Mouse (Mus musculus): ENCODE results near the gene Frem1. TPM values are rescaled to one million over a fixed set of nuclear protein-coding genes. Genes with fewer than 3 reads are reported as not detected.

The Frem1 gene
- polyA plus RNA-seq, 1 experiment from 2014 or later, result 4.1 TPM

- Histone ChIP-seq H3K27me3 (replicated peaks; ENCODE audit: control insufficient read depth, insufficient read depth, low read length) (no peaks in the 10 kb centered on the region), H3K4me1 (ENCODE audit: control insufficient read depth, insufficient read depth, low read length) (no peaks in the 10 kb centered on the region), H3K36me3 (ENCODE audit: control insufficient read depth, insufficient read depth, low read length) (no peaks in the 10 kb centered on the region), H3K4me3 (ENCODE audit: low read length) (no peak overlapping the region), H3K9ac (ENCODE audit: low read depth, low read length) (no peak overlapping the region), H3K4me2 (ENCODE audit: low read depth, low read length) (no peak overlapping the region), H3K27ac (ENCODE audit: low read length) (no peak overlapping the region), H3K9me3 (ENCODE audit: control insufficient read depth, low read length) (no peaks in the 10 kb centered on the region)
- ATAC-seq, result no peak
- WGBS, result 72% methylated on average over 7 of the region's 7 CpGs
Observed at GRCm38 (mm10) chr4:82990973-82991695, 61.0 kb downstream of the Frem1 start.

GRCm38 (mm10) chr4:82972381-82972780, 79.8 kb downstream of the Frem1 start:
- Histone ChIP-seq H3K36me3 (ENCODE audit: control insufficient read depth, insufficient read depth, low read length) (no peaks in the 10 kb centered on the region), H3K27ac (ENCODE audit: low read length) (no peak overlapping the region), H3K4me3 (ENCODE audit: low read length) (no peak overlapping the region), H3K4me2 (ENCODE audit: low read depth, low read length) (no peak overlapping the region), H3K27me3 (replicated peaks; ENCODE audit: control insufficient read depth, insufficient read depth, low read length) (no peaks in the 10 kb centered on the region), H3K9ac (ENCODE audit: low read depth, low read length) (no peak overlapping the region), H3K4me1 (ENCODE audit: control insufficient read depth, insufficient read depth, low read length) (no peaks in the 10 kb centered on the region), H3K9me3 (ENCODE audit: control insufficient read depth, low read length) (no peaks in the 10 kb centered on the region)
- WGBS, result 79% methylated on average over 4 of the region's 4 CpGs
- ATAC-seq, result no peak

- no peaks in the 10 kb centered on the region for H3K36me3 ChIP-seq (ENCODE audit: control insufficient read depth, insufficient read depth, low read length)
- H3K4me3 ChIP-seq (ENCODE audit: low read length), result no peak overlapping the region
- H3K4me1 ChIP-seq (ENCODE audit: control insufficient read depth, insufficient read depth, low read length), result no peaks in the 10 kb centered on the region
- no peak overlapping the region for H3K4me2 ChIP-seq (ENCODE audit: low read depth, low read length)
- H3K27ac ChIP-seq (ENCODE audit: low read length), result no peak overlapping the region
- H3K27me3 ChIP-seq (replicated peaks; ENCODE audit: control insufficient read depth, insufficient read depth, low read length), result no peaks in the 10 kb centered on the region
- H3K9ac ChIP-seq (ENCODE audit: low read depth, low read length), result no peak overlapping the region
- H3K9me3 ChIP-seq (ENCODE audit: control insufficient read depth, low read length), result no peaks in the 10 kb centered on the region
- ATAC-seq, result no peak
- 86% methylated on average over 12 of the region's 12 CpGs for WGBS
Observed at GRCm38 (mm10) chr4:82970901-82971648, 81.1 kb downstream of the Frem1 start.

- no peak overlapping the region for H3K4me3 ChIP-seq (ENCODE audit: low read length)
- H3K27ac ChIP-seq (ENCODE audit: low read length), result no peak overlapping the region
- 98% methylated on average over 1 of the region's 1 CpGs for WGBS
- H3K9ac ChIP-seq (ENCODE audit: low read depth, low read length), result no peak overlapping the region
- no peak for ATAC-seq
- H3K4me2 ChIP-seq (ENCODE audit: low read depth, low read length), result no peak overlapping the region
- H3K27me3 ChIP-seq (replicated peaks; ENCODE audit: control insufficient read depth, insufficient read depth, low read length), result no peaks in the 10 kb centered on the region
- no peaks in the 10 kb centered on the region for H3K9me3 ChIP-seq (ENCODE audit: control insufficient read depth, low read length)
- H3K4me1 ChIP-seq (ENCODE audit: control insufficient read depth, insufficient read depth, low read length), result no peaks in the 10 kb centered on the region
- no peaks in the 10 kb centered on the region for H3K36me3 ChIP-seq (ENCODE audit: control insufficient read depth, insufficient read depth, low read length)
Observed at GRCm38 (mm10) chr4:82961024-82961423, 91.1 kb downstream of the Frem1 start.

- no peak for ATAC-seq
Observed at GRCm38 (mm10) chr4:82957827-82958538, 94.2 kb downstream of the Frem1 start.

GRCm38 (mm10) chr4:82953992-82954391, 98.1 kb downstream of the Frem1 start:
- Histone ChIP-seq H3K27me3 (replicated peaks; ENCODE audit: control insufficient read depth, insufficient read depth, low read length) (no peaks in the 10 kb centered on the region), H3K9me3 (ENCODE audit: control insufficient read depth, low read length) (no peaks in the 10 kb centered on the region), H3K4me1 (ENCODE audit: control insufficient read depth, insufficient read depth, low read length) (no peaks in the 10 kb centered on the region), H3K4me3 (ENCODE audit: low read length) (no peak overlapping the region), H3K27ac (ENCODE audit: low read length) (no peak overlapping the region), H3K9ac (ENCODE audit: low read depth, low read length) (no peak overlapping the region), H3K36me3 (ENCODE audit: control insufficient read depth, insufficient read depth, low read length) (no peaks in the 10 kb centered on the region), H3K4me2 (ENCODE audit: low read depth, low read length) (no peak overlapping the region)
- ATAC-seq, result no peak
- WGBS, result 64% methylated on average over 4 of the region's 4 CpGs

More at GRCm38 (mm10) chr4:82957827-82958538, 94.2 kb downstream of the Frem1 start:
- H3K4me1 ChIP-seq (ENCODE audit: control insufficient read depth, insufficient read depth, low read length), result no peaks in the 10 kb centered on the region
- WGBS, result 79% methylated on average over 14 of the region's 14 CpGs
- no peak overlapping the region for H3K9ac ChIP-seq (ENCODE audit: low read depth, low read length)
- H3K27me3 ChIP-seq (replicated peaks; ENCODE audit: control insufficient read depth, insufficient read depth, low read length), result no peaks in the 10 kb centered on the region
- H3K9me3 ChIP-seq (ENCODE audit: control insufficient read depth, low read length), result no peaks in the 10 kb centered on the region
- no peaks in the 10 kb centered on the region for H3K36me3 ChIP-seq (ENCODE audit: control insufficient read depth, insufficient read depth, low read length)
- H3K4me2 ChIP-seq (ENCODE audit: low read depth, low read length), result no peak overlapping the region
- no peak overlapping the region for H3K27ac ChIP-seq (ENCODE audit: low read length)
- H3K4me3 ChIP-seq (ENCODE audit: low read length), result no peak overlapping the region

- H3K4me2 ChIP-seq (ENCODE audit: low read depth, low read length), result no peak overlapping the region
- WGBS, result 78% methylated on average over 8 of the region's 8 CpGs
- no peak overlapping the region for H3K27ac ChIP-seq (ENCODE audit: low read length)
- H3K4me3 ChIP-seq (ENCODE audit: low read length), result no peak overlapping the region
- H3K9me3 ChIP-seq (ENCODE audit: control insufficient read depth, low read length), result no peaks in the 10 kb centered on the region
- no peaks in the 10 kb centered on the region for H3K27me3 ChIP-seq (replicated peaks; ENCODE audit: control insufficient read depth, insufficient read depth, low read length)
- H3K9ac ChIP-seq (ENCODE audit: low read depth, low read length), result no peak overlapping the region
- H3K36me3 ChIP-seq (ENCODE audit: control insufficient read depth, insufficient read depth, low read length), result no peaks in the 10 kb centered on the region
- H3K4me1 ChIP-seq (ENCODE audit: control insufficient read depth, insufficient read depth, low read length), result no peaks in the 10 kb centered on the region
- no peak for ATAC-seq
Observed at GRCm38 (mm10) chr4:82949511-82949910, 102.6 kb downstream of the Frem1 start.

GRCm38 (mm10) chr4:82946721-82947120, 105.4 kb downstream of the Frem1 start:
- no peak overlapping the region for H3K4me3 ChIP-seq (ENCODE audit: low read length)
- no peak overlapping the region for H3K27ac ChIP-seq (ENCODE audit: low read length)
- H3K27me3 ChIP-seq (replicated peaks; ENCODE audit: control insufficient read depth, insufficient read depth, low read length), result no peaks in the 10 kb centered on the region
- H3K9ac ChIP-seq (ENCODE audit: low read depth, low read length), result no peak overlapping the region
- no peaks in the 10 kb centered on the region for H3K4me1 ChIP-seq (ENCODE audit: control insufficient read depth, insufficient read depth, low read length)
- no peaks in the 10 kb centered on the region for H3K9me3 ChIP-seq (ENCODE audit: control insufficient read depth, low read length)
- H3K36me3 ChIP-seq (ENCODE audit: control insufficient read depth, insufficient read depth, low read length), result no peaks in the 10 kb centered on the region
- ATAC-seq, result no peak
- no peak overlapping the region for H3K4me2 ChIP-seq (ENCODE audit: low read depth, low read length)
- WGBS, result 88% methylated on average over 8 of the region's 8 CpGs

- no peak overlapping the region for H3K9ac ChIP-seq (ENCODE audit: low read depth, low read length)
- H3K36me3 ChIP-seq (ENCODE audit: control insufficient read depth, insufficient read depth, low read length), result no peaks in the 10 kb centered on the region
- no peaks in the 10 kb centered on the region for H3K27me3 ChIP-seq (replicated peaks; ENCODE audit: control insufficient read depth, insufficient read depth, low read length)
- no peaks in the 10 kb centered on the region for H3K4me1 ChIP-seq (ENCODE audit: control insufficient read depth, insufficient read depth, low read length)
- H3K9me3 ChIP-seq (ENCODE audit: control insufficient read depth, low read length), result no peaks in the 10 kb centered on the region
- 58% methylated on average over 3 of the region's 3 CpGs for WGBS
- H3K4me3 ChIP-seq (ENCODE audit: low read length), result no peak overlapping the region
- no peak overlapping the region for H3K4me2 ChIP-seq (ENCODE audit: low read depth, low read length)
- H3K27ac ChIP-seq (ENCODE audit: low read length), result no peak overlapping the region
- no peak for ATAC-seq
Observed at GRCm38 (mm10) chr4:82946276-82946612, 105.9 kb downstream of the Frem1 start.

Measured in intestine, embryonic 16.5 days (tissue).